Mouse (Mus musculus): ENCODE measurements at regions not wholly inside any gene's neighbourhood (a gene's known extent, or its start where the extent isn't known, plus 50 kb on each side); places are given as distances from the start of the nearest gene placed in this dataset.

DNA sequence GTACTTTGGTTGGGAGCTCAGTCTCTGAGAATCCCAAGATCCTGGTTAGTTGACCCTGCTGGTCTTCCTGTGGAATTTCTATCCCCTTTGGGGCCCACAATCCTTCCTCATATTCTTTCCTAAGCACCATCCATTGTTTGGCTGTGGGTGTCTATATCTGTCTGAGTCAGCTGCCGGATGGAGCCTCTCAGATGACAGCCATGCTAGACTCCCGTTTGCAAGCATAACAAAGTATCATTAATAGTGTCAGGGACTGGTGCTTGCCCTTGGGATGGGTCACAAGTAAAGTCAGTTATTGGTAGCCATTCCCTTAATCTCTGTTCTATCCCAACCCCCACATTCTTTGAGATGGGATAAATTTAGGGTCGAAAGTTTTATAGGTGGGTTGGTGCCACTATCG is 382.1 kb upstream of the Pou3f3 start:
- no peak for DNase-seq

DNA sequence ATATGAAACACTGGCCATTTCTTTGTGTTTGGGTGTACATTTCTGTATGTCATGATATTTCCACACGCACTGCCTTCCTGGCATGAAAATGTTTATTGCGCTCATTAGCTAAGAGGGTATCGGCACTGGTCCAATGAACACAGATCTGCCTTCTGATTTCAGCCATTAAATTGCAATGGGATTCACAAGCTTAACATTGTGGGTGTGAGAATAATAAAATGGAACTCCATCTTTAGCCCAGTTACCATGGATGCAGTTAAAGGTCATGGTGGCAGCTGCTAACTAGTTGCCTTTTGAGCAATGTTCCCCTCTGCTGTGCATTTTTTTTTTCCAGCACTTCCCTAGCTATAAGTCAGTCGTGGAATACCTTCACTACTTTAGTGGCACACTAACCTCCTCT is 343.7 kb upstream of the Pou3f3 start:
- no peak for DNase-seq

DNA sequence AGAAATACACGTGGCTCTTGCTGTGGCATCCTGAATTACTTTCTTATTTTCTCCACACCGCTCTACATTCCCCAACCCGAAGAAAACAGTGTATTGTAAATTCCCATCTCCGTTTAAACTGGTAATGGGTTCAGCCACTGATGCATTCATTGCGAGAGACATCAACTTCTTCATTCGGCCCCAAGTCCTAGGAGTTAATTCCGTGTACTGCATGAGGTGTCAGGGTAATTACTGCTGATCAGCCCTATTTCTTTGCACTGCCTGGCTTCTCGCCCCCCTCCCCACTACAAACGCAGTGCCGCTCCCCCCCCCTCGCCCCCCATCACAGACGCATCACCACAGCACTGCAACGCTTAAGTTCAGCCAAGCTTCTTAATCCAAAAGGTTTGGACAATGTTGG is 343.2 kb upstream of the Pou3f3 start:
- DNase-seq, result no peak

DNA sequence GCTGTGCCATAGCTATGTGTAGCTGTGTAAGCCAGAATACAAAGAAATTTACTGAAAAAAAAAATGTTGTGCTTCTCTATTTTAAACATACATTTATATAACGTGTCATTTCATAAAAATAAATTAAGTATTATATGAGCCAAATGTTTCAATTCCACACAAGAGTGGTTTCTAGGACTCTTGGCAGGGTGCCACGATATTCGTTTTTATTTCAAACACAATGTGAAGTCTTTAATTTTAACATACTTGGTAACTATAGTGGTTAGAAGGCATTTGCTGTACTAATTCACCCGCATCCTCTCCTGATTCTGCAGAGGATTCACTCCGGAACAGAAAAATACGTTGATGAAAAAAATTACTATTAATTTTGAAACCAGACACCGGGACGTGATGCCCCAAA is 342.5 kb upstream of the Pou3f3 start:
- no peak for DNase-seq

DNA sequence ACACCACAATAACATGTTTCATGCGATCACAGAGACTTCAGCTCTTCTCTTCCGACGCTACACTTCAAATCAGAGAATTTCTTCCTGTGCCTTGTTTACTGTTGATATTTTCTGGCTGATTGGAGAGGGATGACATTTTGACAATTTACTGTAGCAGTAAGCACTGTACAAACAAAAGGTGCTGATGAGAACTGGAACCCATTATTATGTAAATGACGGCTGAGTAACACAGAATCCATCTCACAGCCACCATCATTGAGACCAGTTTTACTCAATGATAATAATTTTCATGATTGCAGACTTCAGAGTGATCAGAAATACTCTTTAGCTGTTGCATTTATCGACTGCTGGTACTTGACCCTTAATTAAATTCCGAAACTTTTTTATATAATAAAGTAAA is 341.5 kb upstream of the Pou3f3 start:
- no peak for DNase-seq

DNA sequence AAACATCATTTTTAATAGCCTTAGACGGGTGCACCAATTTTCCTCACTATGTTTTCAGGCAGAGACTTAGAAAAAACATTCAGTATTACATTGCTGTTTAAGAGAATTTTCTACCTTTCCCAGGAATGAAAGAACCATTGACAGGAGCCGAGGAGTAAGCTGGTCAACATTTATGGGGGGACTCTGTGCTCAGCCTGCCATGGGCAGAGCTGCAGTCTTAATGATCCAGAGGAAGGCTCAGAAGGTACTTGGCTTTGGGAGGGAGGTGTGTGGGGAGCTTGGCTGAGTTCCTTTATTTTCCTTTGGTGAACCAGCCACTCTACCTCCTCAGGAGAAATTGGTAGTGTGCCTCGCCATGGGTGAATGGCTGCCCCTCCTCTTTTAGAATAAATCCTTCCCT is 333.1 kb upstream of the Pou3f3 start:
- no peak for DNase-seq

DNA sequence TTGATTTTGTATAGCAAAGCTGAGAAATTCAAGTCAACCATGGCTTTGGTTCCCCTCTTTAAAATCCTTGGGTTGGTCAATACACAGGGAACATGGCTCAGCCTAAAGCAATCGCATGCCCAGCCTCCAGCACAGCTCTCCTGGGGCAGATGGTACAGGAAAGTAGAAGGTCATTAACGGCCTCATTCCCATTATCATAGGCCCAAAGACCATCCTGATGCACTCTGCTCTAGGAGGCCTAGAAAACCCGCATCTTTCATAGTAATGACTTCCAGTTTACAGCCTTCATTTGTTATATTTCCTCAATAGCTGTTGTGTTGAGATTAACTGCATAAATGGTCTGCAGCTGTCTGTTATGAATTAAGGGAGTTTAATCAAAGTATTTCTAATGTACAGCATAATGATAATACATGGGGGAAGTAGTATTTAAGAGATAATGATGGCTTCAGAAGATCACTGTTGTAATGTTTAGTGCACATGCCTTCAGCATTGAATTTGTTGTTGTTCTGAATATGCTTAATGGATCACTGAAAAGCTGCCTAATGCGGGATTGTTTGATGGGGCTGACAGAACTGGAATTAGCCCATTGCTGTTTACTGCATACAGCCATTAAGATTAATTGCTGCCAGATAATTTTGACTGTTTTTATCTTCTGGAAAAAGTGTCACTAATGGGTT is 329.8 kb upstream of the Pou3f3 start:
- no peak for DNase-seq

DNA sequence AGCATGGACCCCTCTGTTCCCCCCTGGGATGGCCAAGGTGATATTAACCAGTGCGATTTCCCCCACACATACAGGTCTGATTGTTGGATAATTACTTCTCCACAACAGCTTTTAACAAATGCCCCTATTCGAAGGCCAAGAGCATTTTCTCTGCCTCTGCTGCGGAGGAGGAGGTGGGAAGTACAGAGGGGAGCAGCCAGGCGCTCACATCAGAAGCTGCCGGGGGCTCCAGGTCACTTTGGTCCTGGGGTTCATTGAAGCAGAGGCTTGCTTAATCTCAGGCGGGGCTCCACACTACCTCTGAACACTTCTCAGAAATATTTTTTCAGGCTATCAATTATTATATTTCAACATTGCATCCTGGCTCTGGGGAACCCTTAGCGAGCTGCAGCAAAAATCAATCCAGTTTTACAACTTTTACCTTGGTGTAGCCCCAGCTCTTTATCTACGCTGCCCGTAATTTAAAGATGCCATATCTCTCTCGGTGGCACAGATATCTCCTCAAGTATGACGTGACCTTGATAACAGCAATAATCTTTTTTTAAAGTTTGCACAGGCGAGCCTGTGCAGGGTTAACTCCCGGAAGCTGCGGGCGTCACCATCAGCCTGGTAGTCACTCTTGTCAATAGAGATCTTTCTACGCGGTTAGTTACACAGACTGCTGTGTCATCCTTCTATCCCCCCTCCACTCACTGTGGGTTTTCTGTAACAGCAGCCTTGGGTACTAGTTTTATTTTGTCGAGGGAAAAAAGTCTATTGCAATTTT is 307.5 kb upstream of the Pou3f3 start:
- no peak for DNase-seq

DNA sequence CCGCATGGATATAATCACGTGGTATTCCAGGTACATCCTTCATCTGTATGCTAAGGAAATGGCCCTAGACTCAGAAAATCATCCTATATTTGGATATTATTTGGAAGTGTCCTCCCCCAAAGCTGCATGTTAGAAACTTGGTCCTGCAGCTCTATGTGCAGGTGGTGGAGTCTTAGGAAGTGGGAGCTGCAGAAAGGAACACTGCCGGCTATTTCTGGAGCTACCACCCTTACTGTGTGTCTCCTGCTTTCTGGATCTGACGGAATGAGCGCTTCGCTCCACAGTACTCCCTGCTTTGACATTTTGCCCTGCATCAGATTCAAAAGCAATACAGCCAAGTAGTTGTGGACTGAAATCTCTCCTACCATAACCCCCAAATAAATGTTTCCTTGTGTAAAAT is 306.8 kb upstream of the Pou3f3 start:
- DNase-seq, result no peak

DNA sequence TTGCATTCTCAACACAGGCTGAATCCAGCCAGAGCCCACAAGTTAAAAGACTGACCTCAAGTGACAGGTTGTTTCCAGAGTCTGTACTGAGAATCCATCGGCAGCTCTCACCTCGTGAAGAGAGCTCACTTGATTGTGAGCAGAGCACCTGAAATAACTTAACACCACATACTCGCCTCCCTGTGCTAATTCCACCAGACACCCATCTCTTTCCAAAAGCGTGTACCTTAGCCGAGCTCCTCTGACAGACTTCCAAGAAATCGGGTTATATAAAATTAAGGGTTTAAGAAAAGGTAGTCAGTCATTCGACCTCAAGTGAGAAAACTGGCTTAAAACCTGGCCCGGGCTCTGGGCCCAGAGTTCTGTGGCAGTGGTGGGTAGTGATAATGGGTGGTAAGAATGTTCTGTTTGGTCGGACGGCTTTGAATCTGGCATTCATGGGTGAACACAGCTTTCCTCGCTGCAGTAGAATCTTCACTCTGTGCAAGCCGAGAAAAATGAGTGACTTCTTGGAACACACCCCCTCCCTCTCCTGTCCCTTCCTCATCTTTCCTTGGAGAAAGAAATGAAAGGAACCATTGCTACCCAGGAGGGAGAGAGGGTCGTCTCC is 299.8 kb upstream of the Pou3f3 start:
- DNase-seq, result no peak

DNA sequence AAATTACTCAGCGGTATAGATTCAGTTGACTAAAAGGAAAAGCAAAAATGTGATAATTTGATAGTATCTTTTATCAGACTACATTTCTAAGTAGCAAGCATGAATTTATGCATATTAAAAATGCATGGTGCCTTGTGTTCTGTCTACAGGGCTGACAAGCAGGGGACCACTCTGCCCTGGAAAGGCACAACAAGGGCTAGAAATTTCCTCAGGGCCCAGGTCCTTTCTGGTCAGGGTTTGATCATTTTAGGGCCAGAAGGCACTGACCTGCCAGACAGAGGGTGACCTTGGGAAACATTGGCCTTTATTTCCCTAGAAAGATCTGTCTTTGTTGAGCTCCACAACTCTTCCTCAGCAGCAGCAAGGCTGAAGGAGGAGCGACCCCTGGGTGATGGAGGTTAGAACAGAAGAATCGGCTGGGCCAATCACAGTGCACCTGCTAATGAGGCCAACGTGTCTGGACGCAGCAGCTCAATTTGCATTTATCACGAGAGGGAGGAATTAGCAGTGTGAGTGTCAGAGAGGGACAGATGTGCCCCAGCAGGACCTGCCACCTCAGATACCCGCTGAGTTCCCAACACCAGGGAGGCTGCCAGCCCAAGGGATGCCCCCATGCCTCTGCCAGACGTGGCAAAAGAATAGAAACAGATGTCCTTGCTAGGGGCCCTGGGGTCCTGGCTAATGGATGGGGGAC is 297.0 kb upstream of the Pou3f3 start:
- DNase-seq, result no peak

DNA sequence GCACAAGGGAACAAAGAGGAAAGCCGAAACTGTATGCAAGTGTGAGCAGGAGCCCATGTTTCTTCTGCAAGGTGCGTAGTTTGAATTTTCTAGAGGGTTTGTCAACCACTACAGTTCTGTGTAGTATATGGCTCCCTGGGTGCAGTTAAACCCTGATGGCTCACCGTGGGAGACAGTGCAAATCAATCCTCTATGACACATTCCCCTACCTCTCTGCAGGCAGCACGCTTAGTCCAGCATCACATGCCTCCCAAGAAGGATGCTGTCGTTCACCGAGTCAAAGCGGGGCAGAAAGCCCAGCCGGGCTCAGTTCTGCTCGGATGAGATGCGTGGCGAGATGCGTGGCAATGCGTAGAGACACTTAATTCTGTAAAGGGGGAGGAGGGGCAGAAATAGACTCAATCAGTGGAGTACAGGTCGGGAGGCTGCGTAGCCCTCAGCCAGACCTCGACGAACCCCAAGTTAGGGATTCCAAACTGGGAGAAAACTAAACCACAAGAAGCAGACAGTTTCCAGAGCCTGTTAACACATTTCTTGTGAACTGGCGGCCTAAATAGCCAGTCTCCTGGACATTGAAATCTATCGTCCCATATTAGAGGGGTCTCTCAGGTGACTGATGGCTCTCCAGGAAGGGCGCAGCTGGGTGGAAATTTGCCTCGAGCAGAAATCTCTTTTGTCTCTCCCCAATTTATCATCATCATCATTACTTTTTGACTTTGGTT is 279.6 kb upstream of the Pou3f3 start:
- DNase-seq, result no peak

DNA sequence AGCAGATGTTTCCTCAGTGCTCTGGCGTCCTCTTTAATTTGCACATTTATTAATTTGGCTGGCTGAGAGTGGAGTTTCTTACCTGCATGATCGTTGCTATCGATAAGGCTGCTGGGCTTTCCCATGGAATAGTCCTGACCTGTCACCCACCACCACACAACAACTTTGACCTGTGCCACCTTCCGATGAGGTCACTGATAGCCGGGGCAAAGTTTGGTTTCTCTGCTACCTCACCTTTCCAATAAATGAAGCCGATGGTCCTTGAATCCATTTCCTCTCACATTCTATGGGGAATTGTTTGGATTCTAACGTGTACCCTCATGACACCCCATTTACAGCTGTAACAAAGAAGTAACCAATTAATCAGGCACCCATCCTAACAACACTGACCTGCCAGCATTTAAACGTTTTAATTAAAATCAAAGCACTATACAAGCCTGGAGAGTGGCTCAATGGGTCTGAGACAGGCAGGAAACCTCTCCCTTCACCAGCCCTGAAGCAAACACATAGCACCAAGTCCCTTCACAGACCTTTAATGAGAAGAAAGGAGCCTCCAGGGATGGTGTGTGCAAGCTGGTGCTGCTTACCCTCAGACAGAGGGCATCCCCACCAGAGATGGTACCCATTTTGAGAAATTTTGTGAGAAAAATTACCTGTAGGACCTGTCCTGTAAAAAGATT is 278.9 kb upstream of the Pou3f3 start:
- DNase-seq, result no peak

DNA sequence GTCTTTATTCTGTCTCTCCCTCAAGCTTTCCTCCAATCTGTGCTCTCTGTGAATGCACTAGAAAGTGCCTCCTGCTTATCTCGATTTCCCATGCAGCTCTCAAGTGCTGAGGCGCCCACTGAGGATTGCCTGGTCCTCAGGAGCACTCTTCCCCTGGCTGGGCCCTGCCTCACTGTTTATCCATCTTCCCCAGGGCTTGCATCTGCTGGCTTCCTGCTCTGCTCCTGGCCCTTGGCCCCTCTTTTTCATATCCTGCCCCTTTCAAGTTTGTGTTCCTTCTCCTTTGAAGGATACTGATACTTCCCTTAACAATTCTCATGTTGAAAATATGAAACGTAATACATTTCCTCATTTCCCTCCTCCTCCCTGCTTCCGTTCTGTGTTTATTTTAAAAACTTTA is 277.8 kb upstream of the Pou3f3 start:
- no peak for DNase-seq

DNA sequence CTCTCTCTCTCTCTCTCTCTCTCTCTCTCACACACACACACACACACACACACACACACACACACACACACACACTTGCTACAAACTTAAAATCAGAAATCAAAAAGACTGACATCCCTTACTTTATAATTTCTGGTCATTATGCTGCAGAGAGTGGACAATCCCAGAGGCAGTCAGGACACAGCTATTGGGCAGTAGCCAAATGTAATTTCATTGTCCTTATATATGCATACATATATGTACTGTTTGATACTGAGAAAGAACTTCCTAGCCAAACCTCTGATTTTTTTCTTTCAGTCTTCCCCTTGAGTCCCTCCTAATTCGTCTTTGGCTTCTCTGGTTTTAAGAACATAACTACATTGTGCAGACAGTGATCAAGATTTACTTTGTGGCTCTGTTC is 277.3 kb upstream of the Pou3f3 start:
- no peak for DNase-seq

DNA sequence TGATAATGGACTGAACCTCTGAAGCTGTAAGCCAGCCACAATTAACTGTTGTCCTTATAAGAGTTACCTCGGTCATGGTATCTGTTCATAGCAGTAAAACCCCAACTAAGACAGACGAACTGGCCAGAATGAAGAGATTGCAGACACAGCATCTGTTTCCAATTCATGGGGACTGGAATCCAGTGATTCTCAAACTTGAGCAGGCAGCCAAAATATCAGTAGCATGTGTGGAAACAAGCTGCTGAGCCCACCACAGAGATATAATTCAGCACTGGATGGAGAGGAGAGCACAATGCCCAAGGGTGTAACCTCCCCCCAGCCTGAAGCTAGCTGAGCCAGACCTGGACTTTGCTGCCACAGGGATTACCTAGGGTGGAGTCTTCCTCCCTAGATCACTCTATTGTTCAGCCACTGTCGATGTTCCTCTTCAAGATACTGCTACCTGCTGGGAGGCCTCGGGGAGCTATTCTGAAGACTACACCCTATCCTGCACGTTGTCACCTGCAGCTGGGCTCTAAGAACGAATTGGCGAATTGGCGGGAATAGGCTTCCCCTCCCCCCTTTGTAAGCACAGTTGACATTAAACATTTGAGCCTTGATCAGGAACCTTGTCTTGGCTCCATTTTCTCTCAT is 259.1 kb upstream of the Pou3f3 start:
- DNase-seq, result no peak

DNA sequence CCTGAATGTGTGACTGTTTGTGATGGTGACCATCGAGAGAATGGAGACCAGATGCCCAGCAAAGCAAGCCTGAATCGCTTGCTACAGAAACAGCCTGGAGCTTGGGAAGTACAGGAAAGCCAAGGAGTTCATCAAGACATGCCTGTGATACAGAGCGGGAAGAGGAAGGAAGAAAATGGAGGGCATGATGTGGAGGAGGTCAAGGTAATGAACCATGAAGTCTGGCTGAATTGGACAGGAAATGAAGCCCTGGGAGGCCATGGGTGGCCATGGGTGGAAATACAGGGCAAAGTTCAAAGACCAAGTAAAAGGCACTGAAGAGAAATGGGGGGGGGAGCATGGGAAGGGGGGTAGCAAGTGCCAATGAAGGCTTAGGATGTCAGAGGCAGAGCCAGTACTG is 227.2 kb upstream of the Pou3f3 start:
- no peak for DNase-seq

DNA sequence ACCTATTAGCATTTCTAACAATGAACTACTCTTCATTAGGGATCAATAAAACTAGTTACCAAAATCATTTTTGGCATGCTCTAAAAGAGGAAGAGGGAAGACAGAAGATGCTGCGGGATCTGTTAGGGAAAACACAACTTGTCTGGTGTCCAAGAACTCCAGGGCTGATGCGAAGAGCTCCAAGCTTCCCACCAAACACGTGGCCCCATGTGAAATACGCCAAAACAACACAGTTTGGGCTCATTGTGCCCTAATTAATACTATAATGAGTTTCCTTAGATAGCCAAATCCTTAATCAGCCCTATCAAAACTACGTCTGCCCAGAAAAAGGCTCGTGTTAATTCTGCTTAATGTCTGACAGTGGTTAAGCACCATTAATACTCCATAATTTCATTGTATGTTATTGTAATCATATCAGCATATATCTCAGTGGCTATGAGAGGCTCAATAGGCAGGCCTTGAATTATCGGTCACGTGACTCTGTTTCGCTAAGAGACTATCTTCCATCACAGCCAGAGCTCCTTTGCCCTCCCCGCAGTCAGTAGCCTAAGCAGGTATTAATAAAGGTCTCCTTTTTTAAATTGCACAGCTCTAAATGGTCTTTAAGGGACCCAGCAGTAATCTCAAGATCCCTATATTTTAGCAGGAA is 223.6 kb upstream of the Pou3f3 start:
- no peak for DNase-seq

DNA sequence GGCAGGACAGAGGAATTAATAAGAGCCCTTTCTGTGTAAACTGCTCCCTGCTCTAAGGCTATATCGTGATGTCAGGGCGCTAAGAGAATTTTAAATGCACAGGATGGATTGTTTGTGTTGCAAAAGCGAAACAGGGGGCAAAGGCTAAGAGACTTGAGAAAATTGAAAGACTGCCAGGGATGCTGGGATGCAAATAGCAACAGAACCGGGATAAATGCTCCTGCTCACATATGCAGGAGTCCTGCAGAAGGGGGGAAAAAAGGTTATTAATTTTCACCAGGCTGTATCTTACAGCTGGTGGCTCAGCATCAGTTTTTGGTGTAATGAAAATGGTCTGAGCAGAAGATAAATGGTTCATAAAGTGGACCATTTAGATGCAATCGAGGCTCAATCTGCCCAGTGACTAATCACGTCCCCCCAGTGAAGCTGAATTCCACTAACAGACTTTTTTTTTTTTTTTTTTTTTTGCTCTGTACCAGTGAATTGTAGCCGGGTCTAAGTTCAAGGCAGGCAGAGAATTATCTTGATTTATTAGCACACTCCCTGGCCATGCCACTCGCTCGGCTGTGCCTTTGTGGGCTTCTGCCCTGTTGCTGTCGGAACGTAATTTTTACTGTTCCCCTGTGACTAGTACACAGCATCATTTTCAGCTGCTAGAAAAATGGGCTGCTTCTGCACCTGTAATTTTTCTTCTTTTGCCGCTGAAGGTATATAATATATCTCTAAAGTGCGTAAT is 222.9 kb upstream of the Pou3f3 start:
- no peak for DNase-seq

DNA sequence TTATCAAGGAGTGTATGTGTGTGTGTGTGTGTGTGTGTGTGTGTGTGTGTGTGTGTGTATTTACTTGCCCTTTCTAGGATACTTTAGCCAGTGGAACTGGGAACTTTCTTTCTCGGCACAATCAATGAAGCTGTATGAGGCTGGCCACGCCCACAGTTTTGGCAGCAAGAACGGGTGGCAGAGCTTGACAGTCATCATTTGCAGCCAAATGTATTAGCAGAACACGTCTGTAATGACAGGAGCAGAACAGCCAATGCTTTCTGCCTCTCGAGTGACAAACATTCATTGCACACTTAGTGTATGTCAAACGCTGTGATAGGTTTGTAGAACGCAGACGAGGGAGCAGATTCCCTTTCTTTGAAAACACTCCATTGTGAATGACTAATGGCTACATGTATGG is 221.4 kb upstream of the Pou3f3 start:
- no peak for DNase-seq

Measured in adrenal gland, adult 8-10 months (tissue).